Mouse (Mus musculus) cerebellum, postnatal 36 days (tissue): ENCODE results near the gene Alkbh6.

ENCODE experiments used
- DNase-seq, 2 experiments: peaks; one replicate each; pipeline ENCODE4 v3.0.0; 2021 to 2022; ENCODE audit warnings: mixed read lengths in 2 of 2

Alkbh6 gene

GRCm38 (mm10) chr7:30308076-30309005 lies at the start of gene Alkbh6:
Alkbh6 (plus strand) TSS chr7:30308717.
- peak; percentile 93 to 94 for DNase-seq

- DNase-seq: no peak
These were observed 43.5 kb upstream of the Alkbh6 start for GRCm38 (mm10) chr7:30265041-30265440.

GRCm38 (mm10) chr7:30265531-30265930 lies 43.0 kb upstream of the Alkbh6 start:
- no peak for DNase-seq

- DNase-seq: no peak
These were observed 42.6 kb upstream of the Alkbh6 start for GRCm38 (mm10) chr7:30265935-30266334.

- no peak for DNase-seq
These were observed 41.7 kb upstream of the Alkbh6 start for GRCm38 (mm10) chr7:30266780-30267179.

- DNase-seq: no peak
These were observed 38.9 kb upstream of the Alkbh6 start for GRCm38 (mm10) chr7:30269641-30270040.

- DNase-seq: no peak
These were observed 34.1 kb upstream of the Alkbh6 start for GRCm38 (mm10) chr7:30274383-30274782.

- DNase-seq: no peak
These were observed 29.6 kb upstream of the Alkbh6 start for GRCm38 (mm10) chr7:30278911-30279310.

GRCm38 (mm10) chr7:30279536-30279935 lies 29.0 kb upstream of the Alkbh6 start:
- DNase-seq: no peak

- peak; percentile 89 to 90 for DNase-seq
These were observed 28.4 kb upstream of the Alkbh6 start, which contains the start of the genes Thap8 and Wdr62 for GRCm38 (mm10) chr7:30279951-30280669. Thap8 (plus strand) TSS chr7:30280094. Wdr62 (minus strand) TSS chr7:30280419.

- peak; percentile 81 to 83 for DNase-seq
These were observed 27.8 kb upstream of the Alkbh6 start for GRCm38 (mm10) chr7:30280670-30281138.

GRCm38 (mm10) chr7:30281522-30281921 lies 27.0 kb upstream of the Alkbh6 start:
- no peak for DNase-seq

GRCm38 (mm10) chr7:30282740-30283139 lies 25.8 kb upstream of the Alkbh6 start:
- DNase-seq: no peak

GRCm38 (mm10) chr7:30286701-30287410 lies 21.7 kb upstream of the Alkbh6 start:
- DNase-seq: peak; percentile 87 to 88

- peak; percentile 38 to 45 for DNase-seq
These were observed 20.5 kb upstream of the Alkbh6 start for GRCm38 (mm10) chr7:30288046-30288445.

- no peak for DNase-seq
These were observed 19.3 kb upstream of the Alkbh6 start for GRCm38 (mm10) chr7:30289071-30289713.

GRCm38 (mm10) chr7:30289714-30290399 lies 18.7 kb upstream of the Alkbh6 start:
- DNase-seq: no peak

- peak; percentile 89 to 91 for DNase-seq
These were observed 17.0 kb upstream of the Alkbh6 start, which contains the start of gene Clip3 for GRCm38 (mm10) chr7:30291215-30292131. Clip3 (plus strand) TSS chr7:30291728.

GRCm38 (mm10) chr7:30293795-30294194 lies 14.7 kb upstream of the Alkbh6 start:
- peak; percentile 46 to 54 for DNase-seq

- DNase-seq: peak in 1 of 2 experiments; percentile 44
These were observed 14.2 kb upstream of the Alkbh6 start for GRCm38 (mm10) chr7:30294296-30294695.
